Mouse (Mus musculus) liver, postnatal 0 days (tissue): Measurements from ENCODE around the gene Gm3015. TPM values are rescaled to one million over a fixed set of nuclear protein-coding genes. Genes with fewer than 3 reads are reported as not detected.
"Not testable (repeated sequence)": the region's sequence is repeated elsewhere in the genome, so short reads cannot be mapped to it uniquely, and the experiment has no call there.

ENCODE experiments used
- ATAC-seq: fragments of 200-750 bp; cut with Nextera tagmentation; 2 replicates; pipeline ENCODE4 v1.8.0; 2017; ENCODE audit warnings: mild to moderate bottlenecking, moderate library complexity
- DNase-seq: peaks from one replicate; pipeline ENCODE4 v3.0.0-alpha.2; 2016
- H3K27ac ChIP-seq: fragments of 300-500 bp; sonication (generic); 2 replicates; pipeline ENCODE4 v1.5.1; 2014; ENCODE audit warnings: antibody characterized with exemption, moderate library complexity, mild to moderate bottlenecking, low read depth
- H3K27me3 ChIP-seq: fragments of 300-500 bp; sonication (generic); 2 replicates; pipeline ENCODE4 v1.6.1; 2014; ENCODE audit warnings: low read length, control low read depth, mixed read lengths; ENCODE audit not compliant: insufficient read depth
- H3K36me3 ChIP-seq: fragments of 300-500 bp; sonication (generic); replicated peaks from 2 replicates; pipeline ENCODE4 v1.6.1; 2014; ENCODE audit warnings: mild to moderate bottlenecking, control low read depth, low read length, moderate library complexity, mixed read lengths; ENCODE audit not compliant: insufficient read depth
- H3K4me1 ChIP-seq: fragments of 300-500 bp; sonication (generic); 2 replicates; pipeline ENCODE4 v1.6.1; 2014; ENCODE audit warnings: antibody characterized with exemption, mild to moderate bottlenecking, control low read depth; ENCODE audit not compliant: insufficient read depth
- H3K4me2 ChIP-seq: fragments of 300-500 bp; sonication (generic); 2 replicates; pipeline ENCODE4 v1.6.1; 2014; ENCODE audit warnings: low read depth, mild to moderate bottlenecking, low read length, moderate library complexity, mixed read lengths
- H3K4me3 ChIP-seq: fragments of 300-500 bp; sonication (generic); 2 replicates; pipeline ENCODE4 v1.5.1; 2014; ENCODE audit warnings: low read depth, low read length
- H3K9ac ChIP-seq: fragments of 300-500 bp; sonication (generic); replicated peaks from 2 replicates; pipeline ENCODE4 v1.6.1; 2014; ENCODE audit warnings: mild to moderate bottlenecking, moderate library complexity
- H3K9me3 ChIP-seq: fragments of 300-500 bp; sonication (generic); 2 replicates; pipeline ENCODE4 v1.6.1; 2016; ENCODE audit warnings: mild to moderate bottlenecking, control low read depth, low read length, mixed read lengths
- WGBS: fragments of 180-500 bp; shearing (Covaris S2); extraction: QIAGEN DNeasy Blood & Tissue Kit; methylation state at CpG from one replicate; pipeline ENCODE4 v1.1.7; 2014; ENCODE audit not compliant: insufficient replicate concordance; 5-methylcytosine and 5-hydroxymethylcytosine counted together
- polyA plus RNA-seq: library from polyadenylated mRNA; unstranded; fragments of >200 nt; fragmentation: Nextera tagmentation; extraction: Ambion mirVana; gene quantifications from 2 replicates; pipeline ENCODE4 v1.2.1, GENCODE M21; 2015

The Gm3015 gene
- polyA plus RNA-seq: not detected in 2 replicates

DNA sequence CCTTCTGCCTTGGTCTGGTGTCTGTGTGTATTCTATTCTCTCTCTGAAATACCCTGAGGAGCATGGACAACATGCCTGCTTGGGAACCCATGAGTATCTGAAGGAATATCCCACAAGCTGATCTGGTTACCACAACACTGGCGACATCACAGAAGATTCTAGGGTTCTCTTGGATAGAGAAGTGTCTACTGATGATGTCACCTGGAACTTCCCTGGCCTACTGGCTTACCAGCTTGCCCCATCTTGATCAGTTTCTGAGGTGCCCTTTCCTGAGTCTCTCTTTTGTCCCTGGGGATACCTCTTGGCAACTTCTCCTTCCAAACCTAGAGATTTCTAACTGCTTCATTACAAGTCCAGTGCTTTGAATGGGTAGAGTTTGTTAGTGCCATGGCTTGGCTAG is at the start of gene Gm3015:
TSS of gene Gm3015 (minus strand) at position 101 of the 400 bp plus-strand sequence.
- not testable (repeated sequence) for H3K9me3 ChIP-seq, H3K4me2 ChIP-seq, ATAC-seq, H3K4me3 ChIP-seq, H3K27me3 ChIP-seq, H3K9ac ChIP-seq, H3K4me1 ChIP-seq, H3K36me3 ChIP-seq, H3K27ac ChIP-seq, DNase-seq
- WGBS: no CpG with 5 or more reads among the region's 1 CpGs

DNA sequence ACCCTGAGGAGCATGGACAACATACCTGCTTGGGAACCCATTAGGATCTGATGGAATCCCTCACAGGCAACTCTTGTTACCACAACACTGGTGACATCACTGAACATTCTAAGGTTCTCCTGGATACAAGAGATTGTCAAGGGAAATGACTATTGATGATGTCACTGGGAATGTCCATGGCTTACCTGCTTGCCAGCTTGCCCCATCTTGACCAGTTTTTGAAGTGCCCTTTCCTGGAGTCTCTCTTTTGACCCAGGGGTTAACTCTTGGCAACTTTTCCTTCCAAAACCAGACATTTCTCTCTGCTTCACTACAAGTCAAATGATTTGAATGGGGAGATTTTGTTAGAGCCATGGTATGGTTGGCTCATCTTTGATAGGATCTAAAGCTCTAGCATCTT is 29.3 kb upstream of the Gm3015 start, which contains the start of gene Gm10377:
TSS of gene Gm10377 (minus strand) at position 101 of the 400 bp plus-strand sequence.
- not testable (repeated sequence) for H3K4me2 ChIP-seq

More for the DNA sequence above, 29.3 kb upstream of the Gm3015 start, which contains the start of gene Gm10377:
- H3K9ac ChIP-seq, H3K4me3 ChIP-seq, H3K9me3 ChIP-seq, H3K36me3 ChIP-seq, ATAC-seq, H3K27me3 ChIP-seq, DNase-seq, H3K27ac ChIP-seq, H3K4me1 ChIP-seq: not testable (repeated sequence)

Other genes starting within 250 kb of the Gm3015 start
- gene Gm8024, start 244.5 kb downstream of the Gm3015 start, polyA plus RNA-seq: not detected in 2 replicates
- not detected in 2 replicates for gene Gm17124, start 168.9 kb downstream of the Gm3015 start, polyA plus RNA-seq
- not detected in 2 replicates for gene Gm3633, start 126.9 kb downstream of the Gm3015 start, polyA plus RNA-seq
- not detected in 2 replicates for gene Gm10378, start 112.9 kb downstream of the Gm3015 start, polyA plus RNA-seq
- not detected in 2 replicates for gene Gm10377, start 29.2 kb upstream of the Gm3015 start, polyA plus RNA-seq
- gene Gm21977, start 84.7 kb upstream of the Gm3015 start, polyA plus RNA-seq: not detected in 2 replicates
- not detected in 2 replicates for gene Gm8082, start 224.8 kb upstream of the Gm3015 start, polyA plus RNA-seq
- gene Gm10376, start 246.8 kb upstream of the Gm3015 start, polyA plus RNA-seq: not detected in 2 replicates